Mouse (Mus musculus) inflammation-experienced regulatory T-cells (primary cell): Measurements from ENCODE around the gene Tmprss11g. TPM values are rescaled to one million over a fixed set of nuclear protein-coding genes. Genes with fewer than 3 reads are reported as not detected.

Experiments used
- polyA plus RNA-seq, 2 experiments: library from polyadenylated mRNA; unstranded; fragments of 100-300 nt; shearing (Covaris generic); gene quantifications; one replicate each; pipeline ENCODE4 v1.2.1; 2017

The Tmprss11g gene
- polyA plus RNA-seq, result under 1 TPM; 0.20 to 0.24 TPM

DNA sequence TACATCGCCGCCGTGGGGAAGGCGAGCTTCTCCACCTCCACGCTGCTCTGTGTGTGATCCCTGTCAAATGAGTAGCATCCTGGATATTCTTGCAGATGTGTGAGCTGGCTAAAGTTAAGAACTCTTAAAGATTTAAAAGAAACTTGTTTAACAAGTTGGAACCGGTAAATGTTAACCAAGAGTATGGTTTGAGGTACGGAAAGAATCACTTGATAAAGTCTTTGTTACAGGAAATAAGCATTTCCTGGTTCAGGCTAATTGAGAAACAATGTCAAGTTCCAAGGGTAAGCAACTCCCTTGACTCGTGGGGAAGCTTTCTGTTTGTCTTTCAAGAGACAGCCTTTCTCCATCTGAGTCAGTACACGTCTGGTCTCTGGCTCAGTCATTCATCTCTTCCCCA is at the start of gene Tmprss11g:
Gene Tmprss11g (minus strand): TSS at position 101 of the 400 bp plus-strand sequence.

DNA sequence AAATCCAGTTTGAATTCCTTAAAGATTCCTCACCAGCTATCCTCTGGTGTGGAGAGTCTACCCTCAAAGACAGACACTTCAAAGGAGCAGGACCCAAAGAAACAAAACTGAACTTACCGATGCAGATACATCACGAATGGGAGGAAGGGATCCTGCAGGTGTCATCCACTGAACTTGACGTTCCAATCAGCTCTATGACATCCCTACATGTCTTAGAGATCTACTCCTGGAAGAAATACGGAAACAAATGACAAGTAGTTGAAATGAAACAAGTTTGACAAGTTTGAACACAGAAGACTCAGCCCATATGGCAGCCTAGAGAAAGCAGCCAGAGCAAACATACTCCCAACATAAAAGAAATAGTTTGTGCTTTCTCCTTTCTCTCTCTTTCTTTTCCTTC is 49.5 kb downstream of the Tmprss11g start, which contains the start of gene Tmprss11a:
Gene Tmprss11a (minus strand): TSS at position 101 of the 400 bp plus-strand sequence.

Other genes starting within 250 kb of the Tmprss11g start
- gene Tmprss11c, start 229.3 kb downstream of the Tmprss11g start, polyA plus RNA-seq, result not detected
- under 1 TPM; 0.13 to 0.38 TPM for gene Tmprss11d, start 145.2 kb downstream of the Tmprss11g start, polyA plus RNA-seq
- 1 to 10 TPM in 1 of 2 experiments, under 1 TPM in 1; 0.13 to 1.7 TPM for gene Tmprss11a, start 49.6 kb downstream of the Tmprss11g start, polyA plus RNA-seq
- under 1 TPM in 1 of 2 experiments, not detected in 1; 0.18 TPM for gene Tmprss11f, start 113.8 kb upstream of the Tmprss11g start, polyA plus RNA-seq
- not detected for gene Tmprss11b, start 157.8 kb upstream of the Tmprss11g start, polyA plus RNA-seq
- gene Tmprss11e, start 227.2 kb upstream of the Tmprss11g start, polyA plus RNA-seq, result 1 to 10 TPM in 1 of 2 experiments, under 1 TPM in 1; 0.22 to 2.0 TPM